Mouse (Mus musculus) erythroblast, embryonic 14.5 days (primary cell): ENCODE measurements at regions not wholly inside any gene's neighbourhood (a gene's known extent, or its start where the extent isn't known, plus 50 kb on each side); places are given as distances from the start of the nearest gene placed in this dataset.

Experiments used
- GATA1 ChIP-seq: IDR thresholded peaks from 2 replicates; pipeline ENCODE4 v1.6.1; 2012; ENCODE audit warnings: low read length, inconsistent platforms, mixed read lengths
- TAL1 ChIP-seq: IDR thresholded peaks from 3 replicates; pipeline ENCODE4 v1.6.1; 2012; ENCODE audit warnings: low read length, inconsistent platforms, mixed read lengths

- no peak for TF ChIP-seq GATA1
- no peak for TF ChIP-seq TAL1
These were observed 278.3 kb downstream of the Usp25 start for GRCm38 (mm10) chr16:77291723-77292316.
